Mouse (Mus musculus) heart, postnatal 14 days (tissue): ENCODE results near the gene Prap1. TPM values are rescaled to one million over a fixed set of nuclear protein-coding genes. Genes with fewer than 3 reads are reported as not detected.

Source experiments
- DNase-seq, 2 experiments: peaks; one replicate each; pipeline ENCODE4 v3.0.0; 2021 to 2022
- intact Hi-C: fragments of 180-260 bp; cut with DNase I; formaldehyde crosslinking; loops from one replicate; pipeline ENCODE4 v1.15.1; 2025
- total RNA-seq, 2 experiments: library from RNA; stranded (reverse); gene quantifications; 2 replicates each; pipeline ENCODE4 v1.2.3; 2021

Prap1 gene
- total RNA-seq, 2 experiments from 2014 or later = not detected

DNA sequence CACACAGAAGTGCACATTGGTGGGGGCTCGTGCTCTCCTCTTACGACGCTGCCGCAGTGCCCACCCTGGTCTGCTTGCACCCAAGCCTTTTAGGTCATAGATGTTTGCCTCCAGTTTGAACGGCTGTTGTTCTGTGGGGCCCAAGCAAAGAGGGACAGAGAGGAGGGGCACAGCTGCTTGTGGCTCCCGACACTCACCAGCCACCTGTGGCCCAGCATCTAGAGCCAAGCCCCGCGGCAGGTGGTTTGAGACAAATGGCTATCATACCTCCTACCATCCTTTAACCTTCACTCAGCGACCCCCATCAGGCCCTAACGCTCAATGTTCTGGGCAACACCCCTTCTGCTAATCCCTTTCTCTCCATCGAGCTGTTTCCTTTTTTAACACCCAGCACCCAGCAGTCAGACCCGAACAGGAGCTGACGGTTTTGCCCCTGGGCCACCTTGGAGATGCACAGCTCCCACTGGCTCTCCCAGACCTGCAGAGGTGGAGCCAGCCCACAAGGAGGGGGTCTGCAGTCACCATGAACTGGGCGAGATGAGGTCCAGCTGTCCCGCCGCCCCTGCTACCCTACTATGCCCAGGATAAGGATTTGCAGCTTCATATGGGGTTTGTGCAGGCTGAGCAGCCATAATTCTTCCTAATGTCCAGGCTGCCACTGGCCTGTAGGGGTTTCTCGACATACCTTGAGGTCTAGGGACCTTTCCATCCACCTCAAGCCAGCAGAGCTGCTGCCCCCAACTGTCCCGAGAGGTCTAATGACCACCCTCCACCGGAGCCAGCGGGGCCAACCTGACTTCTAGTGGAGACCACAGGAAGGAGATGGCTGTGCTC lies 11.6 kb upstream of the Prap1 start:
- no peak for DNase-seq
- intact Hi-C loops = loop anchor here (5.0 kb wide), 1 partner anchor 746 kb away; no protein-coding TSS in a partner anchor

DNA sequence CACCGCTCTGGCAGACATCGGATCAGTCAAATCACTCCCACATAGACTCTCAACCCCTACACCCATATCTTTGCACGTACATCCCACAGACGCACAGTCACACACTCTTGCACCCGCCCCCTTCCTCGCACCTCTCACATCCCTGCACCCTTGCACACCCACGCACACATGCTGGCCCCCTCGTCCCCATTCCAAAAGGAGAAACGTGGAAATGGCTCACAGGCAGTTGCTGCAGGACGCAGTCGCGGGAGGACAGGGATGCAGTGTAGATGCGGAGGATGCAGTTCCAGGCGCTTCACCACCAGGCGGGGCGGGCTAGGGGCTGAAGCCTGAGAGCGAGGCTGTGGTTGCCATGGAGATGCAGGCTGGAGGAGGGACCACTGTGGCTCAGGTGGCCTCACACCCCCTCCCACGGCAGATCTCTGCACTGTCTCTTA lies 10.9 kb upstream of the Prap1 start, which contains the start of gene Caly:
Caly (minus strand) TSS at position 307 of the 437 bp plus-strand sequence.
- intact Hi-C loops = loop anchor here (5.0 kb wide), 1 partner anchor 745 kb away; no protein-coding TSS in a partner anchor
- peak in 1 of 2 experiments; percentile 31 for DNase-seq

DNA sequence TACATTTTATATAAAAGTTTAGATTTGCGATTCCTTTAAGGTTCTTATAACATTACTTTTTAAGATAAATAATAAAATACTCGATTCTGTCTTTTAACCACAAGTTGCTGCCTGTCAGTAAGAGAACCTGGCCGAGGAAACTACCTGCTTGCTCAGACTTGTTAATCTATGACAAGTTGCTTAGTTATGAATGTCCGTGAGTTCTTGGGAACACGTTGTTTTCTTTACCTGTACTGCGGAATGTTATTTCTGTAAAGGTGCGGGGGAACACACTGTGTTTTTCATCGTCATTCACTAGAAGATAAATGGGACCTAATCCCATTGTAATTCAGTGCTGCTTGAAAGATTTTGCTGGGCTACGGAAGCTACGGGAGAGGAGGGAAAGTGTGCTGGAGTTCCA lies 2.6 kb upstream of the Prap1 start:
- intact Hi-C loops = no loop called here
- DNase-seq = no peak

DNA sequence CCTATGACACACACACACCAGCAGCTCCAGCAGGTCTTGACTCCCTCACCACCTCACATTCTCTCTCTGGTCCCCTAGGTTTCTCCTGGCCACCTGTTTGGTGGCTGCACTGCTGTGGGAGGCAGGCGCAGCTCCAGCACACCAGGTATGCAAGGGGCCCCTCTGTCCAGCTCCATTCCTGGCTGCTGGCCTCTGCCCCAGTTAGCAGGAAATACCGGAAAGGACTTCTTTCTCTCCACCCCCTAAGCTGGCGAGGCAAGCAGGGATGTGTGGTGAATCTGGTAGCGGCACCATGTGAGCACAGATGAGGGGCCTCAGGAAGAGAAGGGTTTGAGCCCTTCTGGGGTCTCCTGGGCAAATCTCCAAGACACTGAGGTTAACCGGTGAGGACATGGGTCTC lies 1.8 kb downstream of the Prap1 start:
- intact Hi-C loops = no loop called here

DNA sequence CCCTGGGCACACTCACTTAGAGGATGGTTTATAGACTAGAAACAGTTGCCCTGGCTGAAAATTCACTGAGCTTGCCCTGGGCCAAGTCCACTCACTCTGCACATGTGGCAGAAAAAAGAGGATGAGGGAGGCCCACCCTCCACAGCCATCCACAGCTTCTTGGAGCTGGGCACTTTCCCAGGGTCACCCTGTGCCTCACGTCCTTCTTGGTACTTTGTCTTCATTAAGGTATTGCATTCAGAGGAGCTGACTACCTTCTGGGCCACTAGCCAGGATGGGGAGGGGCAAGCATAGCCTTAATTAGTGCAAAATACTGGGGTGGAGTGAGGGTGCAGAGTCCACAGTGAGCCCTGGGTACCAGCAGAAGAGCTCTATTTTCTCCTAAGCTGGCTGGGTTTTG lies 2.4 kb downstream of the Prap1 start:
- intact Hi-C loops = no loop called here

More for the DNA sequence above, 1.8 kb downstream of the Prap1 start:
- DNase-seq = no peak

DNA sequence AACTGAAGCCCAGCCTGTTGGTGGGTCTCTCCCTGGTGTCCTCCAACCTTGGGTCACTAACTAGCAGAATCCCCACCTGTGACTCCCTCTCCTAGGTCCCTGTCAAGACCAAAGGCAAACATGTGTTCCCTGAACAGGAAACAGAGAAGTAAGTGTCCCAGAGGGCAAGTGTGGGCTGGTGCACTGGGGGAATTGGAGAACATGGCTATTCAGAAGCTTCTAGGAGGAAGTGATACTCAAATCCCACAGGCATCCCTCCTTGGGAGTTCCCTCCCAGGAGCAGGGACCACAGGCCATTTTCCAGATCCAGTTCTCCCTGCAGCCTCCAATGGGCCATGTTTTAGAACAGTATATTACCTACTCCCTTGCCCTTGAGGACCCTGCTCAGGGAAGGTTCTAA lies 2.9 kb downstream of the Prap1 start:
- no peak for DNase-seq
- intact Hi-C loops = no loop called here

More for the DNA sequence above, 2.4 kb downstream of the Prap1 start:
- DNase-seq = no peak

DNA sequence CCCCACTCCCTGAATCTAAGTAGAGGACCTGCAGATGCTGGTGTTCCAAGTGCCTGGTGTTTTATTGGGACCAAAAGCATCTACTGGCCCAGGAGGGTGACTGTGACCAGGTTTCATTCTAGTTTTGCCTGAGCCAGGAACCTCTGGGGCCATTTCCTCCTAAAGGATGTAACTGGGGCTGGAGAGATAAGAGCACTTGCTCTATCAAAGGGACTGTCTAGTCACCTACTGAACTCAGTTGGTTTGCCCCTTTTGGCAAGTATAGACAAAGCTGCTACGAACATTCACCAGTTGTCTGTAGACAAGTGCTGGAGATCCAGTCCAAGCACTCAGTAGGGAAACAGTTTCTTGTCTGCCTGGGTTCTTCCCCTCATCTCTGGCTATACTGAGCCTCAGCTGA lies 5.3 kb downstream of the Prap1 start:
- no peak for DNase-seq
- intact Hi-C loops = no loop called here

DNA sequence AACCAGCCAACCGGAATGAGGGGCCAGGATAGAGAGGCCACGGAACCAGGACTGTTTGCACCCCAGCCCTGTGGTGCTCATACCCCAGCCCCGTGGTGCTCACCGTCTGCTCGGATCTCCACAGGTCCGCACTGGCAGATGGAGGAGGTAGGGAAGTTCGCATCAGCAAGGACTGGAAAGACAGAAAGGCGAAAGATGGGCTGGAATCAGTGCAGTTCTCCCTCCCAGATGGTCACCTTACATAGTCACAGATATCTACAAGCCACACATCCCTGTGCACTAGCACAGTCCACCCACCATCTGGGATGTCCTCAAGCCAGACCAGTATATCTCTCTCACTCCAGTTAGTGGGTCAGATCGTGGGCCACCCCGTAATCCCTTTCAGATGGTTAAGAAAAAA lies 8.3 kb downstream of the Prap1 start:
- no peak for DNase-seq
- intact Hi-C loops = no loop called here

DNA sequence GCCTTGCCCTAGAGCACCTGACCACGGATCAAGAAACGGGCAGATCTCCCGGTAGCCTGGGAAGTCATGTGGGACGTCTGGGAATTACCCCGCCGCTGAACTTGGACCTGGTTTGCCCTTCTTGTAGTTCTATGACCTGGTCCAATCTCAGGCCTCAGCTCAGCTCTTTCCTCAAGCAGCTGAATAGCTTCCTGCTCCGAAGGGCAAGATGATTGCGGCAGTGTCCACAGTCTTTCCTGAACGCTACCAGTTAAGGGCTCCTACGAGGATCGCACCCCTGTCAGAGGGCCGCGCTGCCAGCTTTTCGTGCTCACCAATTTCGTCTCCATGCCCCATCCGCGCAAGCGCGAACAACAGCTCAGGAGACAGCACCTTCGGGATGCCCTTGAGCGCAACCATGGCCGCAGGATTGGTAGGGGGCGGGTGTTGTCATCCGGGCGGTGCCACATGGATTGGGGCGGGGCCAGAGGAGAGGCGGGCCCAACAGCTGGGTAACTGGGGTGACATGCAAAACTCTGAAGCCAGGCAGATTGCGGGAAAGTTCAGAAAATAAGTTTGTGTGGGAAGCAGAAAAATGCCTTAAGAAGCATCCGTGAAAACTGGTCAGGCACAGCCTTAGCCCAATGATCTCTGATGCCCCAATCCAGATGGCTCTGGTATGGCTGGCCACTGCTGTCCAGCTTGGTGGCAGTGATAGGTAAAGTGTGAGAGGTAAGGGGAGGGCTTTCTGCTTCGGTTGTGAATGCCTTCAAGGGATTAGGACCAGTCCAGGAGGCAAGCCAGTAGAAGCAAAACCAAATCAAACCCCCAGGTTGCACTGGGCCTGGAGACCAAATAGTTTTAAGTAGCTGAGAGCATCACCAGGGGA lies 9.0 kb downstream of the Prap1 start, which contains the start of gene Fuom:
Fuom (minus strand) TSS at position 449 of the 868 bp plus-strand sequence.
- intact Hi-C loops = no loop called here

DNA sequence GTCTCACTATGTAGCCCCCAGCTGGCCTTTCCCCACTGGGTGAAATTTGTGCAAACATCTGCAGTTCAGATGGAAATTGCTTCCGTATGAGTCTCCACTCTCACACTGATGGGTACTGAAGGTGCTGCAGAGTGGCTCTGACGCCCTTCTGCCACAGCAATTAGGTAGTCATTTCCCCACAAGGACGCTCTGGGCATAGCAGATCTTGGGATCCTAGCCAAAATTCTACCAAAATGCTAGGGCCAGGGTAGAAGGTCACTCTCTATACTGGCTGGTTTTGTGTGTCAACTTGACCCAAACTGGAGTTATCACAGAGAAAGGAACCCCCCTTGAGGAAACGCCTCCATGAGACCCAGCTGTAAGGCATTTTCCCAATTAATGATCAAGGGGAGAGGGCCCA lies 10.8 kb downstream of the Prap1 start:
- intact Hi-C loops = no loop called here
- DNase-seq = no peak

More for the DNA sequence above, 9.0 kb downstream of the Prap1 start, which contains the start of gene Fuom:
- DNase-seq = peak; percentile 86 to 90

DNA sequence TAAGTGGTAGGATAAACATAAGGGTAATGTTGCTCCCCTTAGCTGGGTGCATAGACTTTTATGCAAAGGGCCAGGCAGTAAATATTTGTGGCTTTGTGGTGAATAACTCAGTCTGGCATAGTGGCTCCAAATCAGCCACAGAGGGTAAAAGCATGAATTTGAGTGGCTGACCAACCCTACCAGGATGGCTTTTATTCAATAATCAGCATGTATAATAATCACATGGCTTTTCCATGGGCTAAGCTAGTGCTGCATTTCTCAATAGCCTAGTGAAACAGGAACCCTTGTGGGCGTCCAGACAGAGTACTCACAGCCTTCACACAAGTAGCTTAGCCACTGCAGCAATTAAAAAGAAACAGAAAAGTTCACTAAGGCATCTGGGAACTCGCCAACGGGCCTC lies 18.7 kb downstream of the Prap1 start:
- intact Hi-C loops = no loop called here

DNA sequence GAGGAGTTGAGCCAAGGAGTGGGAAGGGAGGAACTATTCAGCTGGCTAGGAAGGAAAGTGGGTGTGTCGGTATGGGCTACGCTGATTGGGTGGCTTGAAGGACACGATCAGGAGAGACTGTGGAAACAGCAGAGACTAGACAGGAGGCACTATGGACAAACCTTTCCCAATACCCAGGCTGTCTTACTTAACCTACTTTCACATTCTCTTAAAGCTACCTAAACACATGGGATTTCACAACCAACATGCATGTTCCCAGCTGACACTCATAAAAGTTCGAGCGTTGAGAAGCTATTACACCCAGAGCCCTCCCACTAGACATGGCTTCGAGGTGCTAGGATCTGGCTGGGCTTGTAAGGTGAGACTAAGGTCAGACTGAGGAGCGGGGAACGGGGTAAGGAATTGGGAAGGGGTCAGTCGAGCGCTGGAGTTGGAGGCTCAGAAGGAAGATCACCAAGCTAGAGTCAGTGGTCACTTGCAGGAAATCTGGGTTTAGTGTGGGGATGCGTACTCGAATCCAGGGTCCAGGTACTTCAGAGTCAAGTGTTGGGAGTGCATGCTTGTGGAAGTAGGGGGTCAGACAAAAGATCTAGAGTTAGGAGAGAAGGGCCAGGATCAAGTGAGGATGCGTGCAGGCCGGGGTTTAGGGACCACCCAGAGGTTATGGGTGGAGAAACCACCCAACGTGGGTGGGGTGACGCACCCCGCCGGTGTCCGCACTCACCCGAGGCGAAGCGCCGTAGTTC lies 22.6 kb downstream of the Prap1 start, which contains the start of gene Paox:
Paox (plus strand) TSS at position 217 of the 746 bp plus-strand sequence.
- peak; percentile 47 to 63 for DNase-seq
- intact Hi-C loops = no loop called here

More for the DNA sequence above, 18.7 kb downstream of the Prap1 start:
- no peak for DNase-seq

DNA sequence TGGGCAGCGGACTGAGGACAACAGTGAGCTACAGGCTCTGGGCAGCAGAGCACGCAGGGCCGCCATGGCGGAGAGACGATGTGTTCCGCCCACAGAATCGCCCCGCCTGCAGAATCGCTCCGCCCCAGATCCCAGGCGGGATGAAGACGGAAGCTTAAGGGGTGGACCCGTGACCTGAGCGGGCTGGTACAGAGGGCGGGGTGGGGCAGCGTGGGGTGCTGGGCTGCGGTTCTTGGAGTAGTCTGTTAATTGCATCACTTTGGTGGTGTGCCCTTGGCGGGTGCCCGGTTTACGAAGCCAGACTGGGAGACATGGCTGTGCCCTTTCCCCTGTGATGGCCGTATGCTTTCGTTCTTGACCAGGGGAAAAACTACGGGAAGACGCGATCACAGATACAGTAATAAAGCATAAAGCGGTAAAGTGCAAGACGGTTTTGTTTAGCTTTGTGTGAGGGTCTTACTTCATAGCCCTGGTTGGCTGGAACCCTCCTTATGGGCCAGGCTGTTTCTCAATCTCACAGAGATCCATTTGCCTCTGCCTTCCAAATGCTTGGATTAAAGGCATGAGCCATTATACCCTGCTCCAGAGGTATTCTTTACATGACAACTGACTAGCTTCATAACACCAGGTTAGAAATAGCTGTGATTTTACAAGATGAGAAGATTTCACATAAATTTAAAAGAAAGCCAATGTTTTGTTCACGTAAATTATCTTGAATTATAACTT lies 23.3 kb downstream of the Prap1 start, which contains the start of gene Echs1:
Echs1 (minus strand) TSS at position 148 of the 726 bp plus-strand sequence.
- peak; percentile 89 to 91 for DNase-seq
- intact Hi-C loops = no loop called here

DNA sequence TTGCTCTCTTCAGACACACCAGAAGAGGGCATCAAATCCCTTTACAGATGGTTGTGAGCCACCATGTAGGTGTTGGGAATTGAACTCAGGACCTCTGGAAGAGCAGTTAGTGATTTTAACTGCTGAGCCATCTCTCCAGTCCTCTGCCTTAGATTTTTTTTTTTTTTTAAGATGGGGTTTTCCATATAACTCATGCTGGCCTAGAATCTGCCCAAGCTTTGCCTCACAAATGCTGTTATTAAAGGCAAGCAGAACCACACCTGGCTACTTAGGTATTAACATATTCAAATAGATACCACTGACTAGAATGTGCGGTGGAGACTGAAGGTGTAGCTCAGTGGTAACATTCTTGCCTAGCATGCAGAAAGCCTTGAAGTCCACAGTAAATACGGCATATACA lies 27.3 kb downstream of the Prap1 start:
- DNase-seq = no peak
- intact Hi-C loops = no loop called here

DNA sequence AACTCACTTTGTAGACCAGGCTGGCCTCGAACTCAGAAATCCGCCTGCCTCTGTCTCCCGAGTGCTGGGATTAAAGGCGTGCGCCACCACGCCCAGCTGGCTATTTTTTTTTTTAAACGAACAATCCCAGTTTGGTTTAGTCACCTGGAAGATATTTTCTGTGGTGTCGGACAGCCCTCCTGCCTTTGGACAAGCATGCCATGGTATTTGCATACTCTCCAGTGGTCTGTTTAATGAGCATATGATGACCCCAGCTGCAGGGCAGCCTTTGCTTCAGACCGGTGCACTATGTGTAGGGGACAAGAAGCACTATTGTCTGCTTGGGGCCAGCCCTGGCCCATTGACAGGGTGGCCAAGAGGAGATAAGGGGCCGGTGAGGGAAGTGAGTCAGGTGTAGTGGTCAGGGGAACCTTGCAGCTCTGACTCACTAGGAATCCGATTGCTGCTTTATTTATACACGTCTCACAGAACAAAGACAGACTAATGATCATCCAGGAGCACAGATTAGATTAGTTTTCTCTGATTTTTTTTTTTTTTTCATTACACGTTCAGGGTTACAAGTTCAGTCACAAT lies 28.2 kb downstream of the Prap1 start:
- DNase-seq = no peak
- intact Hi-C loops = no loop called here

DNA sequence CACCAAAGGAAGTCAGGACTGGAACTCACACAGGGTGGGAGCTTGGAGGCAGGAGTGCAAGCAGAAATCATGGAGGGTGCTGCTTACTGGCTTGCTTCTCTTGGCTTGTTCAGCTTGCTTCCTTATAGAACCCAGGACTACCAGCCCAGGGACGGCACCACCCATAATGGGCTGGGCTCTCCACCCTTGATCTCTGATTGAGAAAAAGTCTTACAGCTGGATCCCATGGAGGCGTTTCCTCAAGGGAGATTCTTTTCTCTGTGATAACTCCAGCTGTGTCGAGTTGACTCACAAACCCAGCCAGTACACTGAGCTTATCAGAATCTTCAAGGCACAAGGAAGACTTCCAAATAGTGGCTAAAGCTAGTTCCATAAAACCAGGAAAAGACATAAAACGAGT lies 29.6 kb downstream of the Prap1 start:
- no peak for DNase-seq
- intact Hi-C loops = no loop called here

DNA sequence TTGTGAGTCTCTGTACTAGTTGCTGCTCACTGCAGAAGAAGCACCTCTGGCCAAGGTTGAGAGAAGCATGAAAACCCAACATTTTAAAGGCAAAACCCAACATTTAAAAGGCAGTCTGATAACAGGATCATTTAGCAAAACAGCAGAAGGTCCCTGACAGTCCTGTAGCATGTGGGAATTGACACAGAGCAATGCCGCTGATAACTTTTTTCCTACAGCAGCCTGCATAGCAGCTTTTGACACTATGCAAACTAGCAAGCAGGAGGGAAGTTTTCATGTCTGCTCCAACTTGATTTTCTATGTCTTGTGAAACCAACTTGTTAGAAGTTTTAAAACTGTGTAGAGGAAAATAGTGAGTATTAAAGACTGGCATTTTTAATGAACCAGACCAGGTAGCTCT lies 31.2 kb downstream of the Prap1 start:
- no peak for DNase-seq
- intact Hi-C loops = no loop called here

DNA sequence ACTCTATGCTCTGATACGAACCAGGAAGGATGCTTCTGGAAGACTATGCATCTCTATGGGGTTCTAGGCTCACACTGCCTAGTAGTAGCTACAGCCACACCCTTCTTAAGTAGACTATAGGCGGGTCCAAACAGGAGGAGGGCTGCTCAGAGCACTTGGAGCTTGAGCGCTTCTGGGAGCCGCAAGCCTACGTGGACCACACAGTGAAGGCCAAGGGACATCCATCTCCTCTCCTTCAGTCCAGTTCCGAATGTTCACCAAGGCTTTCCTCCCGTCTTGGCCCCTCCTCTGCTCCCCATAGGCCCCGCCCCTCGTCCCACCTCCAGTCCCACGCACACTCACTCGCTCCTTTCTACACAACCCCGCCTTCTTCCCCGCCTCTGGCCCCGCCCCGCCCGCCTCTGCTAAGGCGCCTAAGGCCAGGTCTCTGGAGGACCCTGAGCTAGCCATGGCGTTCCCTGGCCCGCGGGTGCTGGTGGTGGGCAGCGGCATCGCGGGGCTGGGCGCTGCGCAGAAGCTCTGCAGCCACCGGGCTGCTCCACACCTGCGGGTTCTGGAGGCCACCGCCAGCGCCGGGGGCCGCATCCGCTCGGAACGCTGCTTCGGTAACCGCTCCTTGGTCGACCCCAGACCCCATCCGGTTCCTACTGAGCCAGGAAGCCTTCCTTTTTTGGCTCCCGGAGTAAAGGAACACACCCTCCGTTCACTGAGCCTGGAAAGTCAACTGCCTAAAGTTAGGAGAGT lies 32.3 kb downstream of the Prap1 start:
- peak; percentile 93 to 94 for DNase-seq
- intact Hi-C loops = no loop called here

DNA sequence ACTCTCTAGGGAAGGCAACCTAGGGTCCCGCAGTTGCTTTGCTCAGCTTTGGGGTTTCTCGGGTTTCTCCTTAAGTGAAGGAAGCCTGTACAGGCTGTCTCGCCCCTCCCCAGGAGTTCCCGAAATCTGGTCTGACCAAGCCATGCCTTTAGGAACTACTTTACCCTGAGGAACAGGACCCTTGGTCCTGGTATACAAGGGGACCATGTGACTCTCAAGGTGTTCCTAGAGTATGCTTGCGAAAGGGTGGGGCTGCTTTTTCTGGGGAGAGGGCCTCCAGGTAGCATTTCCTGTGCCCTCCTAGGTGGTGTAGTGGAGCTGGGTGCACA lies 32.8 kb downstream of the Prap1 start:
- DNase-seq = no peak
- intact Hi-C loops = no loop called here
